Mouse (Mus musculus): ENCODE measurements around the gene Ankrd33b.

DNA sequence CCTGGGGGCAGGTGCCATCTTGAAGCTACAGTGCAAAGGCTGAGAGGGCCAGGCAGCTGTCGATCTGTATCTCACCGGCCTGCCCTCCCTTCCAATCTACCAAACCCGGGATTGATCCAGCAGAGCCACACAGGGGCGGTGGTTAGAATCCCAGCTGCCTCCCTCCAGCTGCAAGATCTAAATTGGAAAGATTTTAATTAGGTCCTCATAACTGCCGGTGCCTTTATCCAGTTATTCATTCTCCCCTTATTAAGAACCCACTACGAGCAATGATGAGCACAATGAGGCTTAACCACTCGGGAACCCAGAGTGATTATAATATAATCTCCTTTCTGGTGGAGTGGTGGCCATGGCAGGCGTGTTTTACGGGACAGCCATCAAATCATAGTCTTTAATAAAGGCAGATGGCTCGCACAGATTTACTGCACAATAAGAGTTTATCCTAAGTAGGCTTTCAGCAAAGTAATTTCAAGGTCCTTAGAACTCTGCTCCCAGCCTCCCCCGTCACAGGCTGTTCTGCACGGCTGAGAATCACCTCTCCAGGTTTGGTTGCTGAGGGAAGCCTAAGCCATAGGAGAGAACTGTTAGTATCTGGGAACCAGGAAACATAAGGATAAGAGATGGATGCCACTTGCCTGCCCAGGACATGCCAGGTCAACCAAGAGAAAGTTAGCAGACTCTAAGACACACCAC, 34.8 kb upstream of the Ankrd33b start:
- TF ChIP-seq POLR2A (IDR thresholded peaks at IDR 0.05; ENCODE audit: extremely low read depth, insufficient read depth, low read length) (no peak), CTCF (IDR thresholded peaks at IDR 0.05; ENCODE audit: low read depth, low read length) (no peak)
